Mouse (Mus musculus): ENCODE measurements around the gene Akr1c14. TPM values are rescaled to one million over a fixed set of nuclear protein-coding genes. Genes with fewer than 3 reads are reported as not detected.
"Not testable (repeated sequence)": the region's sequence is repeated elsewhere in the genome, so short reads cannot be mapped to it uniquely, and the experiment has no call there.

Gene Akr1c14
- total and polyA plus RNA-seq, 2 experiments from 2014 or later = 3.0 to 5.2 TPM

GRCm38 (mm10) chr13:4123146-4123545 is 74.3 kb downstream of the Akr1c14 start:
- Histone ChIP-seq H3K4me3 (ENCODE audit: low read depth, low read length) (no peak overlapping the region), H3K4me1 (ENCODE audit: control insufficient read depth, insufficient read depth) (no peaks in the 10 kb centered on the region), H3K36me3 (replicated peaks; ENCODE audit: control insufficient read depth, insufficient read depth, low read length) (no peaks in the 10 kb centered on the region), H3K27ac (ENCODE audit: low read depth) (no peak overlapping the region), H3K27me3 (ENCODE audit: control insufficient read depth, insufficient read depth, low read length) (no peaks in the 10 kb centered on the region), H3K9me3 (replicated peaks; ENCODE audit: control insufficient read depth, low read length) (no peaks in the 10 kb centered on the region), H3K4me2 (ENCODE audit: low read depth, low read length) (no peak overlapping the region), H3K9ac (replicated peaks; ENCODE audit: low read depth, low read length) (no peak overlapping the region)
- DNase-seq (ENCODE audit: low spot score) (no peak), ATAC-seq (ENCODE audit: insufficient read depth, low read depth) (no peak)
- 63% methylated on average over 7 of the region's 7 CpGs for WGBS
- TF ChIP-seq CTCF (IDR thresholded peaks at IDR 0.05; ENCODE audit: low read depth) = no peak
- no peak for TF ChIP-seq EP300 (IDR thresholded peaks at IDR 0.05; ENCODE audit: low read depth)

GRCm38 (mm10) chr13:4124471-4124870 is 75.7 kb downstream of the Akr1c14 start:
- H3K4me1 ChIP-seq (ENCODE audit: control insufficient read depth, insufficient read depth); H3K27ac ChIP-seq (ENCODE audit: low read depth); H3K9ac ChIP-seq (replicated peaks; ENCODE audit: low read depth, low read length); H3K36me3 ChIP-seq (replicated peaks; ENCODE audit: control insufficient read depth, insufficient read depth, low read length); H3K27me3 ChIP-seq (ENCODE audit: control insufficient read depth, insufficient read depth, low read length); DNase-seq (ENCODE audit: low spot score); H3K4me2 ChIP-seq (ENCODE audit: low read depth, low read length); ATAC-seq (ENCODE audit: insufficient read depth, low read depth); H3K4me3 ChIP-seq (ENCODE audit: low read depth, low read length); H3K9me3 ChIP-seq (replicated peaks; ENCODE audit: control insufficient read depth, low read length): not testable (repeated sequence)
- 79% methylated on average over 6 of the region's 6 CpGs for WGBS

GRCm38 (mm10) chr13:4125846-4126245 is 77.0 kb downstream of the Akr1c14 start:
- 74% methylated on average over 1 of the region's 1 CpGs for WGBS
- DNase-seq (ENCODE audit: low spot score); H3K4me2 ChIP-seq (ENCODE audit: low read depth, low read length); H3K9ac ChIP-seq (replicated peaks; ENCODE audit: low read depth, low read length); H3K4me3 ChIP-seq (ENCODE audit: low read depth, low read length); H3K27me3 ChIP-seq (ENCODE audit: control insufficient read depth, insufficient read depth, low read length); H3K27ac ChIP-seq (ENCODE audit: low read depth); H3K9me3 ChIP-seq (replicated peaks; ENCODE audit: control insufficient read depth, low read length); H3K36me3 ChIP-seq (replicated peaks; ENCODE audit: control insufficient read depth, insufficient read depth, low read length); ATAC-seq (ENCODE audit: insufficient read depth, low read depth); H3K4me1 ChIP-seq (ENCODE audit: control insufficient read depth, insufficient read depth): not testable (repeated sequence)

- Histone ChIP-seq H3K4me3 (ENCODE audit: low read depth, low read length) (no peak overlapping the region), H3K36me3 (replicated peaks; ENCODE audit: control insufficient read depth, insufficient read depth, low read length) (no peaks in the 10 kb centered on the region), H3K27me3 (ENCODE audit: control insufficient read depth, insufficient read depth, low read length) (no peaks in the 10 kb centered on the region), H3K27ac (ENCODE audit: low read depth) (no peak overlapping the region), H3K9ac (replicated peaks; ENCODE audit: low read depth, low read length) (no peak overlapping the region), H3K9me3 (replicated peaks; ENCODE audit: control insufficient read depth, low read length) (no peaks in the 10 kb centered on the region), H3K4me2 (ENCODE audit: low read depth, low read length) (no peak overlapping the region), H3K4me1 (ENCODE audit: control insufficient read depth, insufficient read depth) (no peaks in the 10 kb centered on the region)
- 29% methylated on average over 5 of the region's 5 CpGs for WGBS
- DNase-seq (ENCODE audit: low spot score) (peak; percentile 12), ATAC-seq (ENCODE audit: insufficient read depth, low read depth) (no peak)
- TF ChIP-seq EP300 (IDR thresholded peaks at IDR 0.05; ENCODE audit: low read depth) (no peak), CTCF (IDR thresholded peaks at IDR 0.05; ENCODE audit: low read depth) (peak; percentile 70)
Observed at GRCm38 (mm10) chr13:4129100-4129499, 80.3 kb downstream of the Akr1c14 start.

GRCm38 (mm10) chr13:4131317-4131716 is 82.5 kb downstream of the Akr1c14 start:
- ATAC-seq (ENCODE audit: insufficient read depth, low read depth) (no peak), DNase-seq (ENCODE audit: low spot score) (no peak)
- Histone ChIP-seq H3K4me3 (ENCODE audit: low read depth, low read length) (no peak overlapping the region), H3K9me3 (replicated peaks; ENCODE audit: control insufficient read depth, low read length) (no peaks in the 10 kb centered on the region), H3K9ac (replicated peaks; ENCODE audit: low read depth, low read length) (no peak overlapping the region), H3K4me2 (ENCODE audit: low read depth, low read length) (no peak overlapping the region), H3K27me3 (ENCODE audit: control insufficient read depth, insufficient read depth, low read length) (no peaks in the 10 kb centered on the region), H3K4me1 (ENCODE audit: control insufficient read depth, insufficient read depth) (no peaks in the 10 kb centered on the region), H3K27ac (ENCODE audit: low read depth) (no peak overlapping the region), H3K36me3 (replicated peaks; ENCODE audit: control insufficient read depth, insufficient read depth, low read length) (no peaks in the 10 kb centered on the region)
- TF ChIP-seq EP300 (IDR thresholded peaks at IDR 0.05; ENCODE audit: low read depth) = no peak
- TF ChIP-seq CTCF (IDR thresholded peaks at IDR 0.05; ENCODE audit: low read depth) = no peak
- 67% methylated on average over 1 of the region's 1 CpGs for WGBS

GRCm38 (mm10) chr13:4131721-4132120 is 82.9 kb downstream of the Akr1c14 start:
- no peak for TF ChIP-seq EP300 (IDR thresholded peaks at IDR 0.05; ENCODE audit: low read depth)
- TF ChIP-seq CTCF (IDR thresholded peaks at IDR 0.05; ENCODE audit: low read depth) = no peak
- no peak overlapping the region for H3K9ac ChIP-seq (replicated peaks; ENCODE audit: low read depth, low read length)
- ATAC-seq (ENCODE audit: insufficient read depth, low read depth) = no peak
- H3K4me2 ChIP-seq (ENCODE audit: low read depth, low read length) = no peak overlapping the region
- no peaks in the 10 kb centered on the region for H3K4me1 ChIP-seq (ENCODE audit: control insufficient read depth, insufficient read depth)
- DNase-seq (ENCODE audit: low spot score) = no peak
- WGBS = 46% methylated on average over 3 of the region's 3 CpGs
- H3K27me3 ChIP-seq (ENCODE audit: control insufficient read depth, insufficient read depth, low read length) = no peaks in the 10 kb centered on the region
- H3K27ac ChIP-seq (ENCODE audit: low read depth) = no peak overlapping the region
- no peaks in the 10 kb centered on the region for H3K36me3 ChIP-seq (replicated peaks; ENCODE audit: control insufficient read depth, insufficient read depth, low read length)
- H3K4me3 ChIP-seq (ENCODE audit: low read depth, low read length) = no peak overlapping the region
- no peaks in the 10 kb centered on the region for H3K9me3 ChIP-seq (replicated peaks; ENCODE audit: control insufficient read depth, low read length)

Measured in heart, postnatal 0 days (tissue).